Mouse (Mus musculus): Measurements from ENCODE around the gene Sult3a2.

- TF ChIP-seq CTCF (IDR thresholded peaks at IDR 0.05; ENCODE audit: low read depth, low read length), result no peak
- TF ChIP-seq POLR2A (IDR thresholded peaks at IDR 0.05; ENCODE audit: extremely low read depth, insufficient read depth, low read length), result no peak
These were observed at the start of gene Sult3a2 for GRCm38 (mm10) chr10:33786604-33787003.

Data from liver, adult 2 months (tissue).